Mouse (Mus musculus): ENCODE measurements around the gene Ndnf. TPM values are rescaled to one million over a fixed set of nuclear protein-coding genes. Genes with fewer than 3 reads are reported as not detected.

Gene Ndnf
- polyA plus RNA-seq (2014; fragmentation: Illumina TruSeq; extraction: RNeasy Lipid Tissue Mini Kit (QIAGEN cat#74804)): 4.3 TPM

DNA sequence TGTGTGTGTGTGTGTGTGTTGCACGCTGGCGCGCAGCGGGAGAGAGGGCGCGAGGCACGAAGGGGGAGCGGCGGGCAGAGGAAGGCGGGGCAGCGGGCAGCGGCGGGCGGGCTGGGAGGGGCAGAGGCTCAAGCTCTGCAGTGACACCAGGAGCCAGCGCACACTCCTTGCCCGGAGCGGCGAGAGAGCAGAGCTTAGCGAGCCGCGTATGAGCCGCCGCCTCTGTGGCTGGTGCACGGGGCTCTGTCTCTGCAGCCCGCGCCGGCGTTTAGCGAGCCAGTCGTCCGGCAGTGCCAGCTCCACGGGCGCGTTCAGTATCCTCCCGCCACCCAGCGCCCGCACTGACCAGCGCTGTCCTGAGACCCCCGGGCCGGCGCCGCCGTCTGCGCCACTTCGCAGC is at the start of gene Ndnf:
Gene Ndnf (plus strand): TSS at position 140 of the 400 bp plus-strand sequence.

Other genes starting within 250 kb of the Ndnf start
- 1.5 TPM for gene Tnip3, start 146.3 kb upstream of the Ndnf start, polyA plus RNA-seq (2014; fragmentation: Illumina TruSeq; extraction: RNeasy Lipid Tissue Mini Kit (QIAGEN cat#74804))
- 19.4 TPM for gene Prdm5, start 107.4 kb downstream of the Ndnf start, polyA plus RNA-seq (2014; fragmentation: Illumina TruSeq; extraction: RNeasy Lipid Tissue Mini Kit (QIAGEN cat#74804))

All from ovary, adult 10 weeks (tissue).